Comparison of ENCODE assay signal across 12 mouse cellular contexts in genomic region chr13:15985761-15986160, GRCm38 (mm10). TPM values are rescaled to one million over a fixed set of nuclear protein-coding genes. Genes with fewer than 3 reads are reported as not detected.
DNase-seq lines count a peak whose midpoint lies in the region; ATAC-seq and TF ChIP-seq lines count a peak whose summit lies in the region.
"Had no signal": no experiment of that assay in that cellular context is flagged by ENCODE, and none has a peak within 500 bp of the region (broad histone marks: within the 10 kb centered on the region; RNA-seq: fewer than 3 reads in every experiment).

No protein-coding gene starts in this region.

- DNase-seq in 3T3-L1 (ENCODE audit: low read depth, low spot score) (peak; percentile 42), 416B (ENCODE audit: low read depth) (peak; percentile 17)
- no peak for DNase-seq in urinary bladder, postnatal 25 days (ENCODE audit: low spot score)
- DNase-seq in urinary bladder, postnatal 10 days (ENCODE audit: low spot score): no peak
- DNase-seq: cerebellum, adult 2 months; spleen, adult 18-20 months had no signal

- no peak overlapping the region for H3K9ac ChIP-seq in intestine, postnatal 0 days (ENCODE audit: low read depth, low read length)
- no peak overlapping the region for H3K9ac ChIP-seq in intestine, embryonic 15.5 days
- H3K9ac ChIP-seq: liver, embryonic 15.5 days; midbrain, embryonic 12.5 days had no signal

- H3K36me3 ChIP-seq in intestine, postnatal 0 days (ENCODE audit: control insufficient read depth, insufficient read depth): no peaks in the 10 kb centered on the region
- H3K36me3 ChIP-seq in intestine, embryonic 15.5 days: no peaks in the 10 kb centered on the region
- H3K36me3 ChIP-seq: liver, embryonic 15.5 days; midbrain, embryonic 12.5 days had no signal

- 66% methylated on average over 2 of the region's 2 CpGs for WGBS in intestine, postnatal 0 days
- 65% methylated on average over 2 of the region's 2 CpGs for WGBS in intestine, embryonic 15.5 days

- ATAC-seq in intestine, postnatal 0 days: no peak
- no peak for ATAC-seq in intestine, embryonic 15.5 days
- ATAC-seq in common myeloid progenitor, adult 5-6 weeks (replicated peaks; ENCODE audit: low read depth, poor library complexity, severe bottlenecking): 0 out of 2 replicates have a peak, but pooled peaks have one; percentile 63

- no peaks in the 10 kb centered on the region for H3K27me3 ChIP-seq in intestine, postnatal 0 days (replicated peaks; ENCODE audit: control insufficient read depth, insufficient read depth, low read length)
- H3K27me3 ChIP-seq in intestine, embryonic 15.5 days (replicated peaks): no peaks in the 10 kb centered on the region
- H3K27me3 ChIP-seq: liver, embryonic 15.5 days; midbrain, embryonic 12.5 days had no signal

- peak; percentile 59 for TF ChIP-seq CTCF in intestine, postnatal 0 days (IDR thresholded peaks at IDR 0.05; ENCODE audit: low read depth)

- H3K9me3 ChIP-seq in intestine, postnatal 0 days (ENCODE audit: control insufficient read depth): no peaks in the 10 kb centered on the region
- no peaks in the 10 kb centered on the region for H3K9me3 ChIP-seq in intestine, embryonic 15.5 days
- H3K9me3 ChIP-seq: liver, embryonic 15.5 days; midbrain, embryonic 12.5 days had no signal

- H3K4me3 ChIP-seq in intestine, postnatal 0 days (ENCODE audit: low read depth, low read length): no peak overlapping the region
- H3K4me3 ChIP-seq in intestine, embryonic 15.5 days (replicated peaks): no peak overlapping the region
- H3K4me3 ChIP-seq: erythroblast, embryonic 14.5 days; liver, embryonic 15.5 days; midbrain, embryonic 12.5 days had no signal

- H3K4me2 ChIP-seq in intestine, postnatal 0 days (replicated peaks; ENCODE audit: low read depth): no peak overlapping the region
- H3K4me2 ChIP-seq in intestine, embryonic 15.5 days (replicated peaks): no peak overlapping the region
- H3K4me2 ChIP-seq: liver, embryonic 15.5 days; midbrain, embryonic 12.5 days had no signal

- no peaks in the 10 kb centered on the region for H3K4me1 ChIP-seq in intestine, postnatal 0 days (replicated peaks; ENCODE audit: control insufficient read depth, insufficient read depth, low read length)
- H3K4me1 ChIP-seq in intestine, embryonic 15.5 days (replicated peaks): no peaks in the 10 kb centered on the region
- H3K4me1 ChIP-seq: liver, embryonic 15.5 days; midbrain, embryonic 12.5 days had no signal

- no peak overlapping the region for H3K27ac ChIP-seq in intestine, postnatal 0 days (ENCODE audit: low read depth, low read length)
- no peak overlapping the region for H3K27ac ChIP-seq in intestine, embryonic 15.5 days
- H3K27ac ChIP-seq: liver, embryonic 15.5 days; midbrain, embryonic 12.5 days had no signal

RNA-seq across cellular contexts. Expression of gene Inhba, which starts 25.9 kb away (rescaled TPM):
- 3.1 and 3.8 TPM in 2 replicates for polyA plus RNA-seq in intestine, postnatal 0 days (2015; fragmentation: Nextera tagmentation; extraction: Ambion mirVana)
- polyA plus RNA-seq in intestine, embryonic 15.5 days (2015; fragmentation: Nextera tagmentation; extraction: Ambion mirVana): 2.5 TPM in 2 replicates
- 0.15 and 1.3 TPM in 2 replicates for total RNA-seq in common myeloid progenitor, adult 5-6 weeks (2017)
- polyA plus RNA-seq: erythroblast, embryonic 14.5 days had no signal

Comparison
In these comparisons a context has a peak if more than half of its experiments do, and no peak if none do; other contexts are left out.
1. DNase-seq: peak in 3T3-L1 (single experiment) and 416B (single experiment); none in urinary bladder, postnatal 25 days (single experiment) and urinary bladder, postnatal 10 days (single experiment).